Mouse (Mus musculus): ENCODE data around the gene Rtkn2. TPM values are rescaled to one million over a fixed set of nuclear protein-coding genes. Genes with fewer than 3 reads are reported as not detected.
A peak's percentile ranks its signal among the peaks of the same experiment; 100 is the strongest.

Rtkn2 gene
- total RNA-seq, 2 experiments from 2014 or later = 4.7 to 5.0 TPM

- H3K27ac ChIP-seq = no peak overlapping the region
- no peak for TF ChIP-seq CTCF (conservative IDR thresholded peaks at IDR 0.05)
- no peak for DNase-seq (ENCODE audit: low spot score in 2 of 2)
- H3K4me3 ChIP-seq = no peak overlapping the region
These were observed 56.5 kb downstream of the Rtkn2 start for GRCm38 (mm10) chr10:68035707-68036367.

- no peak overlapping the region for H3K4me3 ChIP-seq
- H3K27ac ChIP-seq = no peak overlapping the region
- TF ChIP-seq CTCF (conservative IDR thresholded peaks at IDR 0.05) = no peak
- DNase-seq (ENCODE audit: low spot score in 2 of 2) = no peak
These were observed 57.1 kb downstream of the Rtkn2 start for GRCm38 (mm10) chr10:68036368-68036980.

GRCm38 (mm10) chr10:68038997-68039624 lies 59.7 kb downstream of the Rtkn2 start:
- no peak for TF ChIP-seq CTCF (conservative IDR thresholded peaks at IDR 0.05)
- DNase-seq (ENCODE audit: low spot score in 2 of 2) = no peak
- peak overlapping the region; percentile 45 for H3K4me3 ChIP-seq
- H3K27ac ChIP-seq = 0 out of 2 replicates have a peak overlapping the region, but pooled peaks have one; percentile 47

GRCm38 (mm10) chr10:68039641-68040205 lies 60.4 kb downstream of the Rtkn2 start:
- Histone ChIP-seq H3K27ac (0 out of 2 replicates have a peak overlapping the region, but pooled peaks have one; percentile 47), H3K4me3 (peak overlapping the region; percentile 45)
- TF ChIP-seq CTCF (conservative IDR thresholded peaks at IDR 0.05) = no peak
- DNase-seq (ENCODE audit: low spot score in 2 of 2) = peak in 1 of 2 experiments; percentile 4

GRCm38 (mm10) chr10:68040394-68040793 lies 61.0 kb downstream of the Rtkn2 start:
- no peak for DNase-seq (ENCODE audit: low spot score in 2 of 2)
- Histone ChIP-seq H3K4me3 (no peak overlapping the region), H3K27ac (no peak overlapping the region)
- TF ChIP-seq CTCF (conservative IDR thresholded peaks at IDR 0.05) = no peak

GRCm38 (mm10) chr10:68043973-68044372 lies 64.6 kb downstream of the Rtkn2 start:
- TF ChIP-seq CTCF (conservative IDR thresholded peaks at IDR 0.05) = no peak
- Histone ChIP-seq H3K27ac (no peak overlapping the region), H3K4me3 (no peak overlapping the region)
- no peak for DNase-seq (ENCODE audit: low spot score in 2 of 2)

- DNase-seq (ENCODE audit: low spot score in 2 of 2) = no peak
- H3K4me3 ChIP-seq = no peak overlapping the region
- H3K27ac ChIP-seq = no peak overlapping the region
- TF ChIP-seq CTCF (conservative IDR thresholded peaks at IDR 0.05) = no peak
These were observed 65.5 kb downstream of the Rtkn2 start for GRCm38 (mm10) chr10:68044864-68045263.

- no peak for TF ChIP-seq CTCF (conservative IDR thresholded peaks at IDR 0.05)
- Histone ChIP-seq H3K27ac (no peak overlapping the region), H3K4me3 (no peak overlapping the region)
- no peak for DNase-seq (ENCODE audit: low spot score in 2 of 2)
These were observed 69.4 kb downstream of the Rtkn2 start for GRCm38 (mm10) chr10:68048641-68049305.

- Histone ChIP-seq H3K4me3 (no peak overlapping the region), H3K27ac (no peak overlapping the region)
- DNase-seq (ENCODE audit: low spot score in 2 of 2) = no peak
- TF ChIP-seq CTCF (conservative IDR thresholded peaks at IDR 0.05) = peak; percentile 41
These were observed 71.5 kb downstream of the Rtkn2 start for GRCm38 (mm10) chr10:68050882-68051281.

GRCm38 (mm10) chr10:68051316-68051933 lies 72.1 kb downstream of the Rtkn2 start:
- DNase-seq (ENCODE audit: low spot score in 2 of 2) = no peak
- Histone ChIP-seq H3K27ac (no peak overlapping the region), H3K4me3 (no peak overlapping the region)
- TF ChIP-seq CTCF (conservative IDR thresholded peaks at IDR 0.05) = no peak

- peak; percentile 52 for TF ChIP-seq CTCF (conservative IDR thresholded peaks at IDR 0.05)
- DNase-seq (ENCODE audit: low spot score in 2 of 2) = no peak
- no peak overlapping the region for H3K27ac ChIP-seq
- no peak overlapping the region for H3K4me3 ChIP-seq
These were observed 72.9 kb downstream of the Rtkn2 start for GRCm38 (mm10) chr10:68052307-68052706.

GRCm38 (mm10) chr10:68054131-68054530 lies 74.8 kb downstream of the Rtkn2 start:
- DNase-seq (ENCODE audit: low spot score in 2 of 2) = no peak
- no peak for TF ChIP-seq CTCF (conservative IDR thresholded peaks at IDR 0.05)
- no peak overlapping the region for H3K4me3 ChIP-seq
- H3K27ac ChIP-seq = no peak overlapping the region

Measured in layer of hippocampus, adult 2 months (tissue).